Mouse (Mus musculus) frontal cortex, postnatal 10 days (tissue): ENCODE measurements around the gene Jpt1.
"Not testable (repeated sequence)": the region's sequence is repeated elsewhere in the genome, so short reads cannot be mapped to it uniquely, and the experiment has no call there.

ENCODE experiments used
- DNase-seq, 2 experiments: peaks; one replicate each; pipeline ENCODE4 v3.0.0; 2022; ENCODE audit warnings: low spot score in 2 of 2, mixed read lengths in 1 of 2

Jpt1 gene

DNA sequence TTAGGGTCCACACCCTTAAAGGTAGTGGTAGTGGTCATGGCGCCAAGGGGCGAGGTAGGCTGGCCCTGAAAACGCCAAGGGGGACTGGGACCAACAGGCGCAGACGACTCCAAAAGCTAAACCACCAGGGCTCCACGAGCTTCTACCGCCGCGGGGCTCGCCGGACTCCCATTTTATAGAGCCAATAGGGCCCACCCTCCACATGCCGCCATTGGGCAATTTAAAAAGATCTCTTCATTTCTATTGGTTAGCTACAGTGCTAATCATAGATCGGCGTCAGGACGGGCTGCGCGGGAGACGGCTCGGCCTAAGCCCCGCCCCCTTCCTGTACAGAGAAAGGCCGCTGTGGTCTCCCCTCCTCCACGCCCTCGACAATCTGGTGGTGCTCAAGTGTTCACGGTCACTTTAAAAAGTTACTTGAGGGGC is at the start of gene Jpt1:
Gene Jpt1, minus strand, starts transcription at position 150 of the 426 bp plus-strand sequence.
- peak; percentile 95 to 96 for DNase-seq

DNA sequence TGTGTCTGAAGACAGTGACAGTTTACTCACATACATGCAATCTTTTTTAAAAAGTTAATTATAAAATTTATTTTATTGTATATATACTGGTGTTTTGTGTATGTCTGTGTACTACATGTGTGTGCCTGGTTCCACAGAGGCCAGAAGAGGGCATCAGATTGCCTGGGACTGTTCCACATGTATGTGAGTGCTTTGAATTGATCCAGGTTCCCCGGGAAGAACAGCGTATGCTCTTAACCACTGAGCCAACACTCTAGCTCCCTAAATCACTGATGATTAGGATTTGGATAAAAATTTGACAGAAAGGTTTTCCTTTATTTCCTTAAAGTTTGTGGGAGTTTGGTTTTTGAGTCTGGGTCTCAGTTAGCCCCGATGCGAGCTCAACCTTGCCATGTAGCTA is 49.2 kb upstream of the Jpt1 start:
- no peak for DNase-seq

DNA sequence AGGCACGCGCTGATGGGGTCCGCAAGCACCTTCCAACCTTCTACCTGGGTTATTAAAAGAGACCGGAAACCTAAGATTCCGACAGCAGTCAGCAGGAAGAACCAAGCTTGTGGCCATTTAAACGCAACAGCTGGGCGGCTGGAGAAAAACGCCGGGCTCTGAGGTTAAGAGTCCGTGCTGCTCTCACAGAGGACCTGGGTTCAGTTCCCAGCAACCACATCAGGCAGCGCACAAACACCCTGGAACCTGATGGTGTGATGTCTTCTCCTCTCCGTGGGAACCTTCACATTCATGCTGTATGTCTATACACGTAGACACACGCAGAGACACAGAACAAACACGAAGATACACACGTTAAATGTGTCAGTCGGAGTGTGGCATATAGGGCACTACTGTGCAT is 41.5 kb upstream of the Jpt1 start:
- DNase-seq = no peak

DNA sequence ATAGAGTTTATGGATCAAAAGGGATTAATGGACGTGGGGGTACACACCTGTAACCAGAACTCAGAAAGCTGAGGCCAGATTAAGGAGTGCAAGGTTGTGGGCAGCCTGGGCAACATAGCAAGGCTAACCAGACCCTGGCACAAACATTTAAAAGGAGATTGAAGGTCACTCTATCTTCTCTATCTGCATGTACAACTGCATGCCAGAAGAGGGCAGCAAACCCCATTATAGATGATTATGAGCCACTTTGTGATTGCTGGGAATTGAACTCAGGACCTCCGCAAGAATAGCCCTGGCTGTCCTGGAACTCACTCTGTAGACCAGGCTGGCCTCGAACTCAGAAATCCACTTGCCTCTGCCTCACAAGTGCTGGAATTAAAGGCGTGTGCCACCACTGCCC is 38.6 kb upstream of the Jpt1 start:
- no peak for DNase-seq

DNA sequence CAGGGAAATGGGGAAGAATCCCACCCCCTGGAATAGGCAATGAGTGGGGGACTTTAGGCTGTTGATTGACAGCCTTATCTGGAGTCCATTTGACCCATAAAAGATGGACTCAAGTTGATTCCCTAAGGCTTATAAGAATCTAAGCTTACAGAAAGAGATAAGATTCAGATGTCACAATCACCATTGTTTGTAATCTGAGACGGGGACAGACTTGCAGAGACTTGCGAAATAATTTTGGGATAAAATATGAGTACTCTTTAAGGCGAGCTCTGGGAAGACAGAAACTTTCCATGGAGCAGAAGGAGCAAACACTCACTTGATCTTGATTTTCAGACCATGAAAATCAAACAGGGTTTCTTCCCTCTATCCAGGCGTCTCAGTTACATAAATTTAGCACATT is 29.4 kb upstream of the Jpt1 start:
- no peak for DNase-seq

DNA sequence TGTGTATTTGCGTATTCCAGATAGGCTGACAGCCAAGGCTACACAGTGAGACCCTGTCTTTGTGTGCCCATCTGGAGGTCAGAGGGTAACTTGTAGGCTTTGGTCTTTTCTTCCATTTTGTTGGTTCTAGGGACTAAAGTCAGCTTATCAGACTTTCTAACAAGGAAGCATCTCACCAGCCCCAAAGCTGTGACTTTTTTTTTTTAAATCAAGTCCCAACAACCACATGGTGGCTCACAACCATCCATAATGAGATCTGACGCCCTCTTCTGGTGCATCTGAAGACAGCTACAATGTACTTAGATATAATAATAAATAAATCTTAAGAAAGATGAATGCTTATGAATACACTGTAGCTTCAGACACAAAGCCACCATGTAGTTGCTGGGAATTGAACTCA is 23.9 kb upstream of the Jpt1 start:
- DNase-seq = no peak

DNA sequence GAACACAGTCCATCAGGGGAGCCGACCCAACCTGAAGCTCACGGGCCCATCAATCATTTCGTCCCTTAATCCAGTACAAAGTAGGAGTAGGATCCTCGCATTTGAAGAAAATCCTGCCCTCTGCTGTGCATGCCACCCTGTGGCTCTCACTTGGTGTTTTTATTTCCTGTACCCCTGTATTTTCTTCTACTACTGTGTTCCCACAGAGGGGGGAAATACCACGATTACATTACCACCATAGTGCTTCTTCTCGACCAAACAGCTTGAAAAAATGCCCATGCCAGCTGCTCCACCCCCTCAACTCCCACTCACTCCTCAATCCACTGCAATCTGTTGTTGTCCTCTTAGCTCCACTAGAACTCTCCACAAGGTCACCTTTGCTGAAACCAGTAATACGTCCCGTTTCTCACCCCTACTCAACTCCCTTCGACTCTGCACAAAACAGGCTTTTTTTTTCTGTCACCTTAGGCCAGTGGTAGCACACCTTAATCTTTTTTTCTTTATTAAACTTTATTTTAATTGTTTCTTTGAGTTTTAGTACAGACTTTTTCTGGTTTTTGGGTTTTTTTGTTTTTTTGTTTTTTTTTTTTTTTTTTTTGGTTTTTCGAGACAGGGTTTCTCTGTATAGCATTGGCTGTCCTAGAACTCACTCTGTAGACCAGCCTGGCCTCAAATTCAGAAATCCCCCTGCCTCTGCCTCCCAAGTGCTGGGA is 22.8 kb upstream of the Jpt1 start:
- no peak for DNase-seq

DNA sequence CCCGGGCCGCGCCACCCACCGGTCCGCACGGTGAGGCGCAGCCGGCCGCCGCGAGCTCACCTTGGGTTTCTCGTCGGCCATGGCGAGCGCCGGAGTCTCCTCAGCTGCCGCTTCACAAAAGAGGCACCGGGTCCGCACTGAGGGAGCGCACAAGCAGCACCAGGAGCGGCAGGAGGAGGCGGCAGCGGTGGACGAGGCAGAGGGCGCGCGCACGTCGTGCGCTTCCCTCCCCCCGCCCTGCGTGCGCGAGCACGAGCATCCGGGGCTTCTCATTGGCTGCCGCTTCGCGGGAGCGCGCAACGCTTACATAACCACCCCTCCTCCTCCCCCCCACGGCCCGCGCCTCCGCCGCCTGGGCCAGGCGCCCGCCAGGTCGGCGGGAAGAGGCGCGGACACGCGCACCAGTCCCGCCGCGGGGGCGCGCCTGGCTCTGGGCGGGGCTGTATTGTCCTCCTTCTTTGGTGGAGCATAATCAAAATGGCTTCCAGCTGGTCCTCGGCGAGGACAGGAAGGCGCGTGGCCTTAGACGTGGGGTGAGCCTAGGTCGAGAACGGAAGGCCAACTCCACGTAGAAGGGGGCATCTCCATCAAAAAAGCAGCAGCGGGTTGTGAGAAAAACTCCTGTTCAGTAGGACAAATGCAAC is 22.0 kb upstream of the Jpt1 start, which contains the start of gene Sumo2:
Gene Sumo2, minus strand, starts transcription at position 239 of the 644 bp plus-strand sequence.
- peak; percentile 97 for DNase-seq

DNA sequence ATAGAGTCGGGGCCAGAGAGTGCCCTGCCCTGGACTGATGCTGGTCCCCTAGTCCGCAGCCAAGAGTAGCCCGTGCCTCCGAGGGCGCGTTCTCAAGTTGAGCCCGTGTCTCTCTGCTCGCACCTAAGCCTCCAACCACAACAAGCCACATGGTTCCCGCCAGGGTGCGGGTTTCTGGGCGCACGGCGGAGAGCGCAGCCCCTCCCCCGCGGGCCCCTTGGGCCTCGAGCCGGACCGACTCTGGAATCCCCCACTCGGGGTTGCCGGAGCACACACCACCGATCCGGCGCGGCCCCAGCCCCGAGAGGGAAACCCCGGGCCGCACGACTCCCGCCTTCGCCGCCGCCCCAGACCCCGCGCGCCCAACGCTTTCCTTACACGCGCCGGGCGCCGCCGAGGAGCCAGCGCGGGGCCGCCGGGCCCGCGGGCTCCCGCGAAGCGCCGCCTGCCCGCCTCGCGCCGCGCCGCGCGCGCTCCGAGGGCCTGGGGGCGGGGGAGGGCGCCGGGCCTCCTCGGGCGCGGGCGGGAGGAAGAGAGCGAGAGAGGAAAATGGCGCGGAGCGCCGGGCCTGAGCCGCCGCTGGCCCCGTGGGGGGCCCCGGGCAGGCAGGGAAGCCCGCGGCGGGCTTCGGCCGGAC is 21.3 kb upstream of the Jpt1 start:
- peak; percentile 40 to 59 for DNase-seq

DNA sequence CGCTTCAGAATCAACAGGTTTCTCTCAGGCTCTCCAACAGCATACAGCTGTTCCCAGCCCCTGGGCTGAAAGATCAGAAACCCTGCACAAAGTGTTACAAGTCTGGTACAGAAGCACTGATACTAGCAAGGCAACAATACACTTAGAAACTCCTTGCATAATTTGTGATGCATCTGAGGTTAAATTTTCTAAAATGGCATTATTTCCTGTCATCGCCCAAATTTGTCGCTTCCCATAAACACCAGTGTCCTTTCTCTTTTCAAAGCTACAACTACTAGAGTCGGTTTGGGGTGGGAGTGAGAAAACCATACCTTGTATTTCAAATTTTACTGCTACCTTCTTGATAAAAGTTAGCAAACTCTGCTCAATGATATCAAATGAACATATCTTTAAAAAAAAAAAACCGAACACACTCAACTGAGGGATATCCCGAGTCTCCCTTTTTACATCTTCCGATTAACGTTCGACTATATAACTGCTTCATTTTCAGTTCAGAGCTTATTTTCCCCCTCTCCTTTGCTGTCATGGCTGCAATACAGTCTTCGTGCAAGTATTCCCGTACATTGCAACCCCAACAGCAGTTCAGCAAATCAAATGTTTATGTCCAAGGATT is 20.7 kb upstream of the Jpt1 start:
- no peak for DNase-seq

DNA sequence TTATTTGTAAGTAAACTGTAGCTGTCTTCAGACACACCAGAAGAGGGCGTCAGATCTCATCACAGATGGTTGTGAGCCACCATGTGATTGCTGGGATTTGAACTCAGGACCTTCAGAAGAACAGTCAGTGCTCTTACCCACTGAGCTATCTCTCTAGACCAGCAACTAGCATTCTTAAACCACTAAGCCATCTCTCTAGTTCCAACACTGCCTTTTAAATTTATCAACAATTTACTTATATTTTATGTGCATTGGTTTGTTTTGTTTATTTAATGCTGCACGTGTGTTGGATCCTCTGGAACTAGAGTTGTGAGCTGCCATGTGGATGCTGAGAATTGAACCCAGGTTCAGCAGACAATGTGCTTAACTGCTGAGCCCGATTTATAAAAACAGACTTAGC is 12.3 kb upstream of the Jpt1 start:
- not testable (repeated sequence) for DNase-seq

DNA sequence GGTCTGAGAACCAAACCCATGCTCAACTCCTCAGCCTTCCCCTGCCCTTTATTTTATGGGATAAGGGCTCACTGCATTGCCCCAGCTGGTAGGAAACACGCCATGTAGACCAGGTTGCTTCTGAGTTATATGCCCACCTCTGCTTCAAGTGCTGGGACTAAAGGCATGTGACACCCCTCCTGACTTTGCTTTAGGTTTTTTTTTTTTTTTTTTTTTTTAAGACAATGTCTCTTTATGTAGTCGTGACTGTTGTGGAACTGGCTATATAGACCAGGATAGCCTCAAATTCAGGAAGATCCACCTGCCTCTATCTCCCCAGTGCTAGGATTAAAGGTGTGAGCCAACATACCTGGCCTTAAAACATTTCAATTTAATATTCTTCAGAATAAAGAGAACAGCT is 8.5 kb upstream of the Jpt1 start:
- DNase-seq = no peak

DNA sequence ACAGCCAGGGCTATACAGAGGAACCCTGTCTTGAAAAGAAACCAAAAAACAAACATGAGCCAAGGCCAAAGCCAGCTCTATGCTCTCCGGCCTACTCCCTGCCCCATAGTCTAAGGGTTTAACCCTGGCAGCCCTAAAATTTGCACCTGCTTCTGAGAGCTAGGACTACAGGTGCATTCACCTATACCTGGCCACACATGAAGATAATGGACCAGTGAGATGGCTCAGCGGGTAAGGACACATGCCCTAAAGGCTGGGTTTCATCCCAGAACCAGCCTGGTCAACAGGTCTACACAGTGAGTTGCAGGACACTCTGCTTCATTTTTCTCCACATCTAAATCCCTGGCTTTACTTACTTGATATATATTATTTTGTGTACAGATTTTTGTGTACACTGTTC is 8.1 kb upstream of the Jpt1 start:
- no peak for DNase-seq

DNA sequence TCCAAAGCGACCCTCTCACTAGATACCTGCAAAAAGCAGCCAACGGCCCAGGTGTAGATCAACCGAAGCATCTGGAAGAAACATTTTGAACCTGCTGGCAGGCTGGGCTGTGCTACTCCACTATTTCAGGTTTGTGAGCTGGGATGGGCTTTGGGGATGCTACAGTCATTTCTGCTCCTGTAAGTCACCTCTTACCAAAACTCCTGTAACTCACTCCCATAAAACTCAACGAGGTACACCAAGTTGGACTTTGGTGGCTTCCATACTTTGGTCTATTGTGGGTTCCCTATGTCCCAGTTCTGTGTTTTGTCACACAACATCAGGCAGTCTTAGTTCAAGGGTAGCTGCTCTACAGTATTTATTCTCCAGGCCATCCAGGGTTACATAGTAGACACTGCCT is 6.9 kb upstream of the Jpt1 start:
- no peak for DNase-seq

DNA sequence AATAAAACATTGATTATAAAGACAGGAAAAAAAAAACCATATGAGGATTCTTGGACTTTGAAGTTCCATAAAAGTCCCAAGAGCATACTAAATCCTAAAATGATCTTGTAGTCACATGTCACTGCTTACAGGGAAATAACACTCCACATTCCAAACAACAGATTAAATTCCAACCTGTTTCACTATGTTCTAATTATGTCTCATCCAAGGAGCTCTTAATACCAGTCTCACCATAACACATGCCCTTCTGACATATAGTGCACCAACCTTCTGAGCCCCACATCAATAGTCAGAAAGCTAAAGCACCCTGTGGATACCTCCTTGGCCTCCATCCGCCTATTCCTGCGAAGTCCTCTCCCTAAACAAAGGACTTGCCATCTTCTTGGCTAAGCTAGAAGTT is 6.0 kb upstream of the Jpt1 start:
- no peak for DNase-seq

DNA sequence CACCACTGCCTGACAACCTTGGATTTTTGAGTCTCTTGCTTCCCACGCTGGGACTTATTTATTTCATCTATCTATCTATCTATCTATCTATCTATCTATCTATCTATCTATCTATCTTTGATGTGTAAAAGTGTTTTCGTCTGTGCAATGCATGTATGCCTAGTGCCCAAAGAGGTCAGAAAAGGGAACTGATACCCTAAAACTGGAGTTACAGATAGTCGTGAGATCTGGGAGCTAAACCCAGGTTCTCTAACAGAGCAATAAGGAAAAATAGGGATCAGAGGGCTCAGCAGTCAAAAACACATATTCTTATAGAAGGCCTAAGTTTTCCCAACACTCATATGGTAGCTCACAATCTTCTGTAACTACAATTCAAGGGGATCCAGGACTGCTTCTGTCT is 5.4 kb upstream of the Jpt1 start:
- DNase-seq = no peak

DNA sequence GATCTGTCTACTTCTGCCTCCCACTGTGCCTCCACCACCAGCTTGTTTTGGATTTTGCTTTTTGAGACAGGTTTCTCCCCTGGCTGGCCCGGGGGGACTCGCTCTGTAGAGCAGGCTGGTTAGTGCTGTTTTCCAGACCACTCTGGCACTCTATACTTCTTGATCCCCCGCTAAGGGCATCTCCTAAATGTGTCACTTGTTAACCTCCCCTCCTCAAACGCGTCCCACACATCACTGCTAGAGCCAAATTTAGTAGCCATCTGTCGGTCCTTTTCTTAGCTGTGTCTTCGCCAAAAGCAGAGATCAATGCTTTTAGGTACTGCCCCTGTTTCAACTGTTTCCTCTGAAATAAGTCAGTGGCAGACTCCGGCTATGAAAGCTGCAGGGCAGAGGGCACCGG is 4.5 kb upstream of the Jpt1 start:
- no peak for DNase-seq

DNA sequence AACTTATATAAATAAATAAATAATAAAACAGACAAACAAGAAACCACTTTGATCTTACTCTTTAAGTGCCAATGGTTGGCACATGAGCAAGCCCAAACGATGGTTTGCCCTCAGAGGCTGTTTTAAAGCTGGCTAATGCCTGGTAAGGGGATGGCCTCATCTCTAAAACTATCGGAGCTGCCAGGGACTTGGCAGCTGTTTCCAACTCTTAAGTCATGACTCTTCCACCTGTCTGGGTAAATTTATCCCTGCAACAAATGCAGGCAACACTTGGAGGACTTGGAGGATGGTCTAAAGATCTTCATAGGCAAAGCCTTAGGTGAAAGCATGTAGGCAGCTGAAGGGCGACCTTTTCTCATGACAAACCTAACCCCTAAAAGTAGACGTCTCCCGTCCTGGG is 2.8 kb upstream of the Jpt1 start:
- DNase-seq = no peak

DNA sequence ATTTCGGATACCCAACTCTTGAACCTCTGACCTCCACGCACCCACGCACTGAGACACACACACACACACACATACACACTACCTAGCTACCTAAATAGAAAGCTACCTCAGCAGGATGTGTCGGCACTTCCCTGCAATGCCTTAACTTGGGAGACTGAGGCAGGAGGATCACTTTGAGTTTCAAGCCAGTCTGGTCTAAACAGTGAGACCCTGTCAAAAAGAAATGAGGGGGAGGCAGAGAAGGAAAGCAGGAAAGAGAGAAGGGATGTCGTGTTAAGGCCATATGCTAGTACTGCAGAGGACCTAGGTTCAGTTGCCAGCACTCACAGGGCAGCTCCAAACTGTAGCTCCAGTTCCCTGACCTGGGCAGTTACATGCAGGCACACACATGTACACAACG is 834 bp upstream of the Jpt1 start:
- no peak for DNase-seq

DNA sequence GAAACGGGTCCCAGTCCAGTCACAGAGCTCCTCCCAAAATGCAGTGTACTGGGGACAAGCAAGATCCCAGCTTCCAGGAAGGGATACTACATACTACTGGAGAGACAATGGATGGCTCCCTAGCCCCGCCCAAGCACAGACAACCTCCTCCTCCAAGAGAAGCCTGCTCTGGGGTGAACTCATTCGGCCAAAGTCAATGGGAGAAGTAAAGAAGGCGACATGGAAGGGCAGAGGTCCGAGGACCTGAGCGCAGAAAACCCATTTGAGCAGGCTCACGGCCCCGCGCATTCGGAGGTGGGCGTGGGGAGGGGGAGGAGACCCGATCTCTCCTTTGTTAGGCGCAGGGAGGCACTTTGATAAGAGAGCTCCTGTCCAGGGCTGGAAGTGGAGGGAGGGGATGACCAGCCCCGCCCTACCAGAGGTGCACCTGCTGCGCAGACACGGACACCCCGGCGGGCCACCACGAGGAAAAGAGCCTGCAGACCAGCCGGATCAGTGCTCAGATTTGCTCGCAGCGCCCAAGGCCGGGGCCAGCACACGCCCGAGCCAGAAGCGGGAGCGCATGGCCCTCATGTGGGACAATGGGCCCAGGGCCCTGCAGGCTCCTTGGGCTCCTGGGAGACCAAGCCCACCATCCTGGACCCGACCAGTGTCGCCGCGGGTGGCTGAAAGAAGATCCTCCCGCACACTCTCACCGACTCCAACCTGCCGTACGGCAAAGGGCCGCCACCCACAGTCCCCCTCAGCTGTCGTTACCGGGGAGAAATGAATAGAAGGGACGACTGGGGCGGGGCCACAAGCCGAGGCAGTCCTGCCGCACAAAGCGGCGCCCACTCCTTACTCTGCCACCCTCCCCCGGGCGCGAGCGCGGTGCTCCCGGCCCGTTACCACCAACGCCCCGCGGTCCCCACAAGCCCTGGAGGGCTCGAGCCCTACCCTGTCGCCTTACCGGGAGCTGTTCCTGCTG is 633 bp downstream of the Jpt1 start:
- peak in 1 of 2 experiments; percentile 33 for DNase-seq

DNA sequence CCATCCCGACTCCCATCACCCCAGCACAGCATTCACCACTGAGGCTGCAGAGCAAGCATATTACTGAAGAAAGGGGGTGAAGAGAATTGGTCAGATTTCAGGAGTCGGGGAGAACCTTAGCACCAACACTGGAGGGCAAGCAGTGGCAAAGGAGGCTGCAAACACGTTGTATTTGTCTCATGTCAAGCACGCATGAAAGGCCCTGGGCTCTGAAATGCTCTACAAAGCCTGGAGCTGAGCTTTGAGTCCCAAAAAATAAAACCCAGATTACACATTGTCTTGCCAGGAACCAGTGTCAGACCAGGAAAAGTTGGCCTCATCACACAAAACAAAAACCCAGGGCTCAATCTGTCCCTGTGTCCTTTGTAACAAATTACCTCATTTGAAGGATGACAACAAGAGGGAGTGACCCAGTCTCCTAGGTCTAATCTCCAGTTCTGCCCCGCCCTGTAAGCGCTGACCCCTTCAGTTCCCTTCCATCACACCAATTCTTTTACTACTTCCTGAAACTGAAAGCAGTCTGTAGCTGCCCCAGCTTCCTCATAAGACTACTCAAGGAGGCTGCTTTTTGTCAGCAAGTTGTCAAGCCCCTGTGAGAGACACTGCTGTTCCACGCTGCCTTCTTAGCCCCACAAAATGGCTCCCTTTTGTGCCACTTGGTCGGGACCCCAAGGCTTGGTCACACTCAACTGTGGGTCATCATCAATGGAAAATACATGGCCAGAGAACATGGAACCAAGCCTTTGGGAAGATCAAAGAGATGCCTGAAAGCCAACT is 1.6 kb downstream of the Jpt1 start:
- DNase-seq = no peak
